Mouse (Mus musculus) hindbrain, postnatal 0 days (tissue): ENCODE data around the gene Ptgir. TPM values are rescaled to one million over a fixed set of nuclear protein-coding genes. Genes with fewer than 3 reads are reported as not detected.
A peak's percentile ranks its signal among the peaks of the same experiment; 100 is the strongest.

Source experiments
- ATAC-seq: fragments of 200-750 bp; cut with Nextera tagmentation; 2 replicates; pipeline ENCODE4 v1.8.0; 2017; ENCODE audit warnings: mild to moderate bottlenecking, moderate TSS enrichment, moderate library complexity
- DNase-seq: peaks from one replicate; pipeline ENCODE4 v3.0.0-alpha.2; 2015; ENCODE audit warnings: low spot score
- H3K27ac ChIP-seq: fragments of 300-500 bp; sonication (generic); 2 replicates; pipeline ENCODE4 v1.5.1; 2014; ENCODE audit warnings: mild to moderate bottlenecking
- H3K27me3 ChIP-seq: fragments of 300-500 bp; sonication (generic); 2 replicates; pipeline ENCODE4 v1.6.1; 2014; ENCODE audit warnings: low read length, mixed read lengths; ENCODE audit not compliant: insufficient read depth
- H3K36me3 ChIP-seq: fragments of 300-500 bp; sonication (generic); 2 replicates; pipeline ENCODE4 v1.6.1; 2014; ENCODE audit warnings: low read length, mixed read lengths; ENCODE audit not compliant: insufficient read depth
- H3K4me1 ChIP-seq: fragments of 300-500 bp; sonication (generic); 2 replicates; pipeline ENCODE4 v1.6.1; 2014; ENCODE audit warnings: antibody characterized with exemption, low read length, mixed read lengths; ENCODE audit not compliant: insufficient read depth
- H3K4me2 ChIP-seq: fragments of 300-500 bp; sonication (generic); 2 replicates; pipeline ENCODE4 v1.6.1; 2014; ENCODE audit warnings: low read depth, mild to moderate bottlenecking, low read length, moderate library complexity, mixed read lengths
- H3K4me3 ChIP-seq: fragments of 300-500 bp; sonication (generic); 2 replicates; pipeline ENCODE4 v1.5.1; 2014; ENCODE audit warnings: low read length
- H3K9ac ChIP-seq: fragments of 300-500 bp; sonication (generic); replicated peaks from 2 replicates; pipeline ENCODE4 v1.6.1; 2014; ENCODE audit warnings: mild to moderate bottlenecking, low read length, moderate library complexity, mixed read lengths
- H3K9me3 ChIP-seq: fragments of 300-500 bp; sonication (generic); 2 replicates; pipeline ENCODE4 v1.6.1; 2016; ENCODE audit warnings: low read length, mixed read lengths
- CTCF ChIP-seq: IDR thresholded peaks from 2 replicates; pipeline ENCODE4 v1.5.1; 2016; ENCODE audit warnings: antibody characterized with exemption, control low read depth, low read depth
- WGBS: fragments of 180-500 bp; shearing (Covaris S2); extraction: QIAGEN DNeasy Blood & Tissue Kit; methylation state at CpG from one replicate; pipeline ENCODE4 v1.1.7; 2014; 5-methylcytosine and 5-hydroxymethylcytosine counted together
- polyA plus RNA-seq: library from polyadenylated mRNA; unstranded; fragments of >200 nt; fragmentation: Nextera tagmentation; extraction: Ambion mirVana; gene quantifications from 2 replicates; pipeline ENCODE4 v1.2.1, GENCODE M21; 2015
- total RNA-seq: library from RNA; depleted of rRNA; stranded (reverse); fragments of >200 nt; gene quantifications from 2 replicates; pipeline ENCODE4 v1.2.3, GENCODE M21; 2014

The Ptgir gene
- total and polyA plus RNA-seq, 2 experiments from 2014 or later = 0.05 to 0.21 TPM

GRCm38 (mm10) chr7:16913806-16914452 is 7.6 kb downstream of the Ptgir start:
- WGBS = 31% methylated on average over 10 of the region's 10 CpGs
- no peak overlapping the region for H3K9ac ChIP-seq
- H3K27ac ChIP-seq = no peak overlapping the region; the same call in 1 of the 2 replicates

DNA sequence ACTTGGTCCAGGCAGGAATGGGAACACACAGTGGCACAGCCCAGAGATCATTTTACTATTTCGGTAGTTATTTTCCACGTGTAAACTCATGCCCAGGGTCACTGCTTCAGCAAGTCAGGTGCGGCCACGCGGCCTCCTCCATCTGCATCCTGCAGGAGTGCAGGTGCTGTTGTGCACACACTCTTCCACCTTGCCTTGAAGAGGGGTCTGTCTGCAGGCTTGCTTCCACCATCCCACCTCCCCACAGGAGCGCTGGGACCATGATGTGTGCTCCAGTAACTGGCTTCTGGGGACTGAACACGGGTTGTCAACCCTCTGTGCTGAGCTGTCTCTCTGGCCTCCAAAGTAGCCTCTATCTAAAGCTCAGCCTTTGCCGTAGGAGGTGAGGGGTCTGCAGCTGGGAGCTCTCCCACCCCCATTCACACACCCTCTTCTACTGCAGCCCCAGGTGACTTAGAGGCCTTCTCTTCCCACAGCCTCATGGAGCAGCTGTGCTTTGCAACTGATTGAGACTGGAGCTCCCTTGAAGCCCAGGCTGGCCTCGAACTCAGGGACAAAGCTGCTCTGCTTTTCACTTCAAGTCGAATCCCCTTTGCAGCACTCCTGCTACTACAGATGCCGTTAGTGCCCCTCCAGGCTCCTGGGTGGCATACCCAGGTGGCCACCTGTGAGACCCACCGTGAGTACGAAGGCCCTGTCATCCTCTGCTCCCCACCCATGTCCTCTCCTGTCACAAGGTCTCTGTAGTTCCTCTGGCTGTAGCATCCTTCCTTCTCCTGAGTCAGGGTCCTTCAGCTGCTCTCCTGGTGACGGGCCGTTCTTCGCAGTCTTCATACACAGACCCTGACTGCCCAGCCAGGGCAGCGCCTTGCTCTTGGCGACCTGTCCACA is 8.4 kb downstream of the Ptgir start:
- Histone ChIP-seq H3K9me3 (no peaks in the 10 kb centered on the region), H3K36me3 (peaks cover 41% of the 10 kb centered on the region), H3K4me2 (no peak overlapping the region), H3K4me1 (peaks cover 9% of the 10 kb centered on the region; the same call in 1 of the 2 replicates), H3K27me3 (no peaks in the 10 kb centered on the region), H3K9ac (no peak overlapping the region), H3K4me3 (no peak overlapping the region), H3K27ac (peak overlapping the region; percentile 27; the same call in 1 of the 2 replicates)
- ATAC-seq (no peak), DNase-seq (no peak)
- TF ChIP-seq CTCF = no peak
- WGBS = 83% methylated on average over 18 of the region's 18 CpGs

More at GRCm38 (mm10) chr7:16913806-16914452, 7.6 kb downstream of the Ptgir start:
- Histone ChIP-seq H3K9me3 (no peaks in the 10 kb centered on the region), H3K27me3 (no peaks in the 10 kb centered on the region), H3K4me3 (no peak overlapping the region), H3K36me3 (peaks cover 38% of the 10 kb centered on the region), H3K4me1 (peaks cover 4% of the 10 kb centered on the region; the same call in 1 of the 2 replicates), H3K4me2 (no peak overlapping the region)
- TF ChIP-seq CTCF = peak; percentile 93
- peak; percentile 65 for ATAC-seq
- DNase-seq = peak; percentile 87

GRCm38 (mm10) chr7:16915461-16916340 is 9.4 kb downstream of the Ptgir start:
- no peaks in the 10 kb centered on the region for H3K9me3 ChIP-seq
- peaks cover 41% of the 10 kb centered on the region for H3K36me3 ChIP-seq
- H3K4me2 ChIP-seq = no peak overlapping the region
- no peak overlapping the region for H3K27ac ChIP-seq
- WGBS = 84% methylated on average over 32 of the region's 32 CpGs
- no peak overlapping the region for H3K9ac ChIP-seq
- no peak for DNase-seq
- H3K27me3 ChIP-seq = no peaks in the 10 kb centered on the region
- no peak overlapping the region for H3K4me3 ChIP-seq
- TF ChIP-seq CTCF = no peak
- no peak for ATAC-seq
- peaks cover 16% of the 10 kb centered on the region; the same call in 1 of the 2 replicates for H3K4me1 ChIP-seq

- no peaks in the 10 kb centered on the region for H3K9me3 ChIP-seq
Measured at GRCm38 (mm10) chr7:16916342-16917265, 10.3 kb downstream of the Ptgir start.

DNA sequence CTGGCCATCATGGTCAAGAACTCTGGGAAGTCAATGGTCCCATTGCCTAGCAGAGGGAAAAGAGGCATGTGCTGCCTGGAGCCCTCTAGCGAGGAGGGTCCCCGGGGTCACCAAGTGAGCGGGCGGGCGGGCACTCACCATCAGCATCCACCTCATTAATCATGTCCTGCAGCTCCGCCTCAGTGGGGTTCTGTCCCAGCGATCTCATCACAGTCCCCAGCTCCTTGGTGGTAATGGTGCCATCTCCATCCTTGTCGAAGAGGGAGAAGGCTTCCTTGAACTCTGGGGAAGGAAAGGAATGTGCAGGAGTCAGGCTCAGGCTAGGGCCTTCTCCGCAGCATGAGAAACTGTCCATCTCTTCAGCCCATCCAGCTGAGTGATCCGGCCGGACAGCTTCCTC is 11.2 kb downstream of the Ptgir start:
- 56% methylated on average over 11 of the region's 11 CpGs for WGBS
- H3K36me3 ChIP-seq = peaks cover 41% of the 10 kb centered on the region
- H3K27me3 ChIP-seq = no peaks in the 10 kb centered on the region
- TF ChIP-seq CTCF = no peak
- no peak overlapping the region for H3K4me2 ChIP-seq
- H3K4me3 ChIP-seq = no peak overlapping the region
- DNase-seq (no peak), ATAC-seq (no peak)
- H3K9ac ChIP-seq = no peak overlapping the region
- peaks cover 26% of the 10 kb centered on the region for H3K4me1 ChIP-seq
- no peaks in the 10 kb centered on the region for H3K9me3 ChIP-seq
- peak overlapping the region; percentile 54; the same call in 1 of the 2 replicates for H3K27ac ChIP-seq

More at GRCm38 (mm10) chr7:16916342-16917265, 10.3 kb downstream of the Ptgir start:
- Histone ChIP-seq H3K4me2 (no peak overlapping the region), H3K27me3 (no peaks in the 10 kb centered on the region), H3K4me3 (no peak overlapping the region), H3K27ac (no peak overlapping the region), H3K4me1 (peaks cover 22% of the 10 kb centered on the region), H3K9ac (no peak overlapping the region), H3K36me3 (peaks cover 41% of the 10 kb centered on the region)
- ATAC-seq = no peak
- 0 out of 2 replicates have a peak, but pooled peaks have one; percentile 3 for TF ChIP-seq CTCF
- DNase-seq = no peak
- 70% methylated on average over 30 of the region's 30 CpGs for WGBS
